Comparison of ENCODE assay signal across 8 mouse cellular contexts in the genomic region with DNA sequence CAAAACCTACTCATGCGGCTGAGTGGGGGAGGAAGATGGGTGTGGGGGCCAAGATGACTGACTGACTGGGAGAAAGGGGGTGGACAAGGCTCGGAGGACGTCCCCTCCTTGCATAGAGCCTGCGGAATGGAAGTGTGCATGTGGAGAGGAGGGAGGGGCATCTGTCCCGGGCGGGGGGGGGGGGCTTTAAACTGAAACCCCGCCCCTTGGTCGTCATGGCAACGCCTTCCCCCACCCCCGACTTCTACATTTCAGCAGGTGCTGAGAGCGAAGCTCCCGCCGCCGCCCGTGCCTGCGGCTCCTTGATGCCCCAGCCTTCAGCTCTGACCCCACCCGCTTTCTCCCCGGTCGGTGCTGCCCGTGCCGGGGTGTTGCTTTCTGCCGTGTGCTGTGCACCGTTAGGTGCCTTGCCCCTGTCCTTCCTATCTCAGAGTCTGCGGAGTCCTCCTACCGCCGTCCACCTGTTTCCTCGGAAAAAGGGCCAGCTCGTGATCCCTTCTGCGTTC. TPM values are rescaled to one million over a fixed set of nuclear protein-coding genes. Genes with fewer than 3 reads are reported as not detected.
DNase-seq lines count a peak whose midpoint lies in the region; ATAC-seq and TF ChIP-seq lines count a peak whose summit lies in the region.

No protein-coding gene starts in this region.

- no peak overlapping the region for H3K27ac ChIP-seq in kidney, adult 2 months (ENCODE audit: insufficient read depth, low read depth, low read length)
- no peak overlapping the region for H3K27ac ChIP-seq in bone marrow, adult 2 months (ENCODE audit: control insufficient read depth, insufficient read depth, low read depth, low read length, poor library complexity)
- peak overlapping the region; percentile 72 for H3K27ac ChIP-seq in forebrain, embryonic 10.5 days
- H3K27ac ChIP-seq in hindbrain, embryonic 16.5 days (ENCODE audit: low read depth, low read length), result no peak overlapping the region
- no peak overlapping the region for H3K27ac ChIP-seq in liver, adult 2 months (replicated peaks; ENCODE audit: insufficient read depth, low read depth, low read length)

- TF ChIP-seq CTCF in kidney, adult 2 months (conservative IDR thresholded peaks at IDR 0.05; ENCODE audit: insufficient read depth, insufficient read length, low read depth, low read length), result no peak
- TF ChIP-seq CTCF in bone marrow, adult 2 months (IDR thresholded peaks at IDR 0.05; ENCODE audit: control insufficient read depth, insufficient read depth, low read length), result no peak
- no peak for TF ChIP-seq CTCF in liver, adult 2 months (IDR thresholded peaks at IDR 0.05; ENCODE audit: low read depth, low read length)

- H3K4me1 ChIP-seq in kidney, adult 2 months (ENCODE audit: control insufficient read depth, insufficient read depth, low read length), result 0 out of 2 replicates have a peak, but pooled peaks cover 4% of the 10 kb centered on the region
- H3K4me1 ChIP-seq in bone marrow, adult 2 months (ENCODE audit: control insufficient read depth, insufficient read depth, low read length), result no peaks in the 10 kb centered on the region
- peaks cover 38% of the 10 kb centered on the region for H3K4me1 ChIP-seq in forebrain, embryonic 10.5 days
- H3K4me1 ChIP-seq in hindbrain, embryonic 16.5 days (ENCODE audit: control insufficient read depth, insufficient read depth, low read depth, low read length), result peaks cover 25% of the 10 kb centered on the region
- H3K4me1 ChIP-seq in liver, adult 2 months (ENCODE audit: control insufficient read depth, insufficient read depth, low read length), result peaks cover 14% of the 10 kb centered on the region

- peaks cover 2% of the 10 kb centered on the region for H3K27me3 ChIP-seq in kidney, adult 2 months (replicated peaks; ENCODE audit: control insufficient read depth, insufficient read depth, low read length)
- peaks cover 69% of the 10 kb centered on the region for H3K27me3 ChIP-seq in forebrain, embryonic 10.5 days (ENCODE audit: poor library complexity, severe bottlenecking)
- peaks cover 12% of the 10 kb centered on the region for H3K27me3 ChIP-seq in hindbrain, embryonic 16.5 days (replicated peaks; ENCODE audit: control insufficient read depth, insufficient read depth, low read length)
- peaks cover 10% of the 10 kb centered on the region for H3K27me3 ChIP-seq in liver, adult 2 months (ENCODE audit: control insufficient read depth, insufficient read depth, low read length)

- no peaks in the 10 kb centered on the region for H3K9me3 ChIP-seq in forebrain, embryonic 10.5 days
- H3K9me3 ChIP-seq in hindbrain, embryonic 16.5 days (ENCODE audit: control insufficient read depth, low read length), result no peaks in the 10 kb centered on the region

- H3K4me2 ChIP-seq in hindbrain, embryonic 16.5 days (ENCODE audit: low read length), result peak overlapping the region; percentile 95

- peak; percentile 73 for ATAC-seq in hindbrain, embryonic 16.5 days
- no peak for ATAC-seq in inflammation-experienced regulatory T-cells, adult 6 months

- 1% methylated on average over 28 of the region's 29 CpGs for WGBS in kidney, adult 2 months
- WGBS in bone marrow, adult 2 months, result under 1% methylated on average over 28 of the region's 29 CpGs
- WGBS in forebrain, embryonic 10.5 days, result 1% methylated on average over 29 of the region's 29 CpGs
- 0% methylated on average over 21 of the region's 29 CpGs for WGBS in hindbrain, embryonic 16.5 days
- 2% methylated on average over 29 of the region's 29 CpGs for WGBS in liver, adult 2 months

- no peak for TF ChIP-seq POLR2A in kidney, adult 2 months (IDR thresholded peaks at IDR 0.05; ENCODE audit: low read depth, low read length)
- no peak for TF ChIP-seq POLR2A in bone marrow, adult 2 months (IDR thresholded peaks at IDR 0.05; ENCODE audit: borderline replicate concordance, control insufficient read depth, low read depth, low read length)
- TF ChIP-seq POLR2A in liver, adult 2 months (IDR thresholded peaks at IDR 0.05; ENCODE audit: extremely low read depth, insufficient read depth, low read length), result no peak

- peak overlapping the region; percentile 15; the same call in 1 of the 2 replicates for H3K4me3 ChIP-seq in kidney, adult 2 months (ENCODE audit: insufficient read depth, low read depth, low read length)
- H3K4me3 ChIP-seq in bone marrow, adult 2 months (replicated peaks; ENCODE audit: control insufficient read depth, low read depth, low read length), result peak overlapping the region; percentile 37
- H3K4me3 ChIP-seq in forebrain, embryonic 10.5 days, result peak overlapping the region; percentile 59
- H3K4me3 ChIP-seq in hindbrain, embryonic 16.5 days (ENCODE audit: low read length), result peak overlapping the region; percentile 42
- H3K4me3 ChIP-seq in liver, adult 2 months (ENCODE audit: insufficient read depth, low read depth, low read length), result peak overlapping the region; percentile 13; the same call in 1 of the 2 replicates

- H3K9ac ChIP-seq in hindbrain, embryonic 16.5 days (ENCODE audit: low read depth, low read length), result peak overlapping the region; percentile 59
- no peak overlapping the region for H3K9ac ChIP-seq in liver, adult 2 months (ENCODE audit: low read depth, low read length)

- DNase-seq in kidney, adult 2 months, result no peak
- no peak for DNase-seq in kidney, adult 18-20 months
- peak; percentile 57 for DNase-seq in forebrain, embryonic 10.5 days (ENCODE audit: extremely low spot score, low spot score)
- DNase-seq in liver, adult 2 months (ENCODE audit: extremely low read depth, low read depth, low spot score), result no peak
- peak; percentile 61 for DNase-seq in neural tube, embryonic 10.5 days (ENCODE audit: extremely low spot score, low spot score)

- no peaks in the 10 kb centered on the region for H3K79me2 ChIP-seq in liver, adult 2 months (ENCODE audit: control insufficient read depth, insufficient read depth, low read length)

- no peaks in the 10 kb centered on the region for H3K36me3 ChIP-seq in kidney, adult 2 months (ENCODE audit: control insufficient read depth, insufficient read depth, low read length)
- peaks cover 2% of the 10 kb centered on the region; the same call in 1 of the 2 replicates for H3K36me3 ChIP-seq in forebrain, embryonic 10.5 days (replicated peaks)
- 0 out of 2 replicates have a peak, but pooled peaks cover 2% of the 10 kb centered on the region for H3K36me3 ChIP-seq in hindbrain, embryonic 16.5 days (ENCODE audit: control insufficient read depth, insufficient read depth, low read length)
- H3K36me3 ChIP-seq in liver, adult 2 months (ENCODE audit: control insufficient read depth, insufficient read depth, low read length), result 0 out of 2 replicates have a peak, but pooled peaks cover 2% of the 10 kb centered on the region

RNA-seq across cellular contexts. Expression of gene Prkcg, which starts 14.3 kb away (rescaled TPM):
- polyA plus RNA-seq in kidney, adult 2 months (2012; rRNA removed), result 0.44 and 0.77 TPM in 2 replicates
- 1.1 and 3.2 TPM in 2 replicates for polyA plus RNA-seq in bone marrow, adult 2 months (2011; ENCODE audit: insufficient read depth, insufficient read length, low replicate concordance, missing spikeins)
- 0.71 and 1.2 TPM in 2 replicates for polyA plus RNA-seq in forebrain, embryonic 10.5 days (2016; fragmentation: Nextera tagmentation; extraction: Ambion mirVana)
- 2.0 and 2.3 TPM in 2 replicates for polyA plus RNA-seq in hindbrain, embryonic 16.5 days (2015; fragmentation: Nextera tagmentation; extraction: Ambion mirVana)
- total RNA-seq in liver, adult 2 months (2014; rRNA removed), result under 0.01 and 0.54 TPM in 2 replicates
- polyA plus RNA-seq in liver, adult 2 months (2012; rRNA removed), result 0.19 and 0.26 TPM in 2 replicates
- under 1 TPM in 1 of 3 experiments, not detected in 2; 0.82 TPM for polyA plus RNA-seq in inflammation-experienced regulatory T-cells, adult 6 months (2017; shearing (Covaris generic))

RNA-seq across cellular contexts. Expression of gene Myadm, which starts 14.4 kb away (rescaled TPM):
- 111 and 114 TPM in 2 replicates for polyA plus RNA-seq in kidney, adult 2 months (2012; rRNA removed)
- polyA plus RNA-seq in bone marrow, adult 2 months (2011; ENCODE audit: insufficient read depth, insufficient read length, low replicate concordance, missing spikeins), result 8.6 and 19.7 TPM in 2 replicates
- polyA plus RNA-seq in forebrain, embryonic 10.5 days (2016; fragmentation: Nextera tagmentation; extraction: Ambion mirVana), result 20.9 and 25.0 TPM in 2 replicates
- 36.9 and 51.0 TPM in 2 replicates for polyA plus RNA-seq in hindbrain, embryonic 16.5 days (2015; fragmentation: Nextera tagmentation; extraction: Ambion mirVana)
- total RNA-seq in liver, adult 2 months (2014; rRNA removed), result 6.6 and 9.6 TPM in 2 replicates
- polyA plus RNA-seq in liver, adult 2 months (2012; rRNA removed), result 54.8 and 63.0 TPM in 2 replicates
- polyA plus RNA-seq in inflammation-experienced regulatory T-cells, adult 6 months (2017; shearing (Covaris generic)), result 10 to 100 TPM in 1 of 3 experiments, 1 to 10 TPM in 2; 1.5 to 23.0 (median 4.8) TPM

RNA-seq across cellular contexts. Expression of gene Cacng7, which starts 29.4 kb away (rescaled TPM):
- 3.4 and 4.4 TPM in 2 replicates for polyA plus RNA-seq in kidney, adult 2 months (2012; rRNA removed)
- 0.74 and 2.0 TPM in 2 replicates for polyA plus RNA-seq in bone marrow, adult 2 months (2011; ENCODE audit: insufficient read depth, insufficient read length, low replicate concordance, missing spikeins)
- 1.7 and 2.2 TPM in 2 replicates for polyA plus RNA-seq in forebrain, embryonic 10.5 days (2016; fragmentation: Nextera tagmentation; extraction: Ambion mirVana)
- 2.6 and 2.9 TPM in 2 replicates for polyA plus RNA-seq in hindbrain, embryonic 16.5 days (2015; fragmentation: Nextera tagmentation; extraction: Ambion mirVana)
- total RNA-seq in liver, adult 2 months (2014; rRNA removed), result 0.13 and 0.37 TPM in 2 replicates
- 0.29 and 0.86 TPM in 2 replicates for polyA plus RNA-seq in liver, adult 2 months (2012; rRNA removed)
- polyA plus RNA-seq in inflammation-experienced regulatory T-cells, adult 6 months (2017; shearing (Covaris generic)), result not detected

RNA-seq across cellular contexts. Expression of gene Nlrp12, which starts 53.8 kb away (rescaled TPM):
- 0.02 TPM in 1 of 2 replicates, not detected in the other for polyA plus RNA-seq in kidney, adult 2 months (2012; rRNA removed)
- 1.2 and 7.9 TPM in 2 replicates for polyA plus RNA-seq in bone marrow, adult 2 months (2011; ENCODE audit: insufficient read depth, insufficient read length, low replicate concordance, missing spikeins)
- polyA plus RNA-seq in forebrain, embryonic 10.5 days (2016; fragmentation: Nextera tagmentation; extraction: Ambion mirVana), result not detected in 2 replicates
- 0.05 and 0.06 TPM in 2 replicates for polyA plus RNA-seq in hindbrain, embryonic 16.5 days (2015; fragmentation: Nextera tagmentation; extraction: Ambion mirVana)
- total RNA-seq in liver, adult 2 months (2014; rRNA removed), result 5.8 and 7.0 TPM in 2 replicates
- 1.4 and 2.6 TPM in 2 replicates for polyA plus RNA-seq in liver, adult 2 months (2012; rRNA removed)
- not detected for polyA plus RNA-seq in inflammation-experienced regulatory T-cells, adult 6 months (2017; shearing (Covaris generic))

Comparison
In these comparisons a context has a peak if more than half of its experiments do, and no peak if none do; other contexts are left out.
1. DNase-seq: peak in forebrain, embryonic 10.5 days (single experiment) and neural tube, embryonic 10.5 days (single experiment); none in kidney, adult 2 months (single experiment), kidney, adult 18-20 months (single experiment) and liver, adult 2 months (single experiment).
2. Peak in every context shown above with its lines, with median percentiles within 50 percentile points of each other: H3K4me3 ChIP-seq.